Mouse (Mus musculus) layer of hippocampus, adult 11-12 months (tissue): Measurements from ENCODE around the gene Ncoa1.
"Not testable (repeated sequence)": the region's sequence is repeated elsewhere in the genome, so short reads cannot be mapped to it uniquely, and the experiment has no call there.

Experiments
- DNase-seq: peaks from one replicate; pipeline ENCODE4 v3.0.0; 2022; ENCODE audit warnings: low spot score

Gene Ncoa1

DNA sequence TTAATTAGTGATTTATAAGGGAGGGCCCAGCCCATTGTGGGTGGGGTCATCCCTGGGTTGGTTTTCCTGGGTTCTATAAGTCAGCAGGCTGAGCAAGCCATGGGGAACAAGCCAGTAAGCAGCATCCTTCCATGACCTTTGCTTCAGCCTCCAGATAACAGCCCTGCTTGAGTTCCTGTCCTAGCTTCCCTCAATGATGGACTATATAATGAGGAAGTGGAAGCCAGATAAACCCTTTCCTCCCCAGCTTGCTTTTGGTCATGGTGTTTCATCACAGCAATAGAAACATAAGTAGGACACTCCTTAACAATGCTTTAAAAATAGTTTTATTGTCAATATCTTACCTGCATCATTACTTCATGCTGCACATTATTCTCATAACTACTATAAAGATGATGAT is 163.2 kb downstream of the Ncoa1 start:
- DNase-seq, result no peak

DNA sequence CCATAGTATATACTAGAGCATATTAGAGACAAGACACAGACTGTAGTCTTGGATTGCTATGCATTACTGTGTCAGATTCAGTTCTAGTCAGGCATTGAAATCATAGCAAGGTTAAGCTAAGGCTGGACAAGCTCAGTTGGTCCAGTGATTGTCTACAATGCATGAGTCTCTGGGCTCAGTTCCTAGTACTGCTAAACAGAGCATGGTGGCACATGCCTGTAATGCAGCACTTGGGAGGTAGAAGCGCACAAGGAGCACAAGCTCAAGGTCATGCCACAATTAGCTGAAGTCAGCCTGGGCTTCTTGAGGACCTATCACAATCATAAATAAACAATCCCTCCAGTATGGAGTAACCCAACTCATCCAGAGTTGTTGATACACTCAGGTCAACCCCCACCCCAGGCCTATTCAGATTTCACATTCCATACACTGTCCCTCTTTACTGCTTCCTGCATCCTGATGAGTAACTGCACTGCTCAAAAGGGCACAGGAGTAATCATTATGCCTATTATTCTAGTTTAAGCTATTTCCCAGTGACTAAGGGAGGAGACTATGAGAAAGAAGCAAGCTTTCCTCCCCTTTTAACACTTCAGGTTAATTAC is 170.2 kb downstream of the Ncoa1 start:
- DNase-seq, result no peak

DNA sequence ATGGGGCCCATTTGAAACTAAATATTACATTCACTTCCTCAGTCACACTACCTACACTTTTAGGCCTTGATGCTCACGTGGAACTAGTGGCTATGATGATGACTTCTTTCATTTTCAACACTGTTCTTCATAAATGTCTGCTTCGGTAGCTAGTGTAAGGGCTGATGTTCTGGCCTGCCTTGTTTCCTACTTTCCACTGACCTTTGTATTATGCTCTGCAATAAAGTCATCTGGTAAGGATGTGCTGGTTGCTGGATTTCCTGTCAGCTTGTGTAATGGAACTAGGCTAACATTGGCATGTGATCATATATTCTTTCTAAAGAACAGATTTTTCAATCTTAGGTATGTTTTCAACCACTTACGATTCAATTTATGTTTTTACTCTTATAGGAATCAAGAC is 177.7 kb downstream of the Ncoa1 start:
- no peak for DNase-seq

GRCm38 (mm10) chr12:4298626-4299025 is 178.4 kb downstream of the Ncoa1 start:
- no peak for DNase-seq

DNA sequence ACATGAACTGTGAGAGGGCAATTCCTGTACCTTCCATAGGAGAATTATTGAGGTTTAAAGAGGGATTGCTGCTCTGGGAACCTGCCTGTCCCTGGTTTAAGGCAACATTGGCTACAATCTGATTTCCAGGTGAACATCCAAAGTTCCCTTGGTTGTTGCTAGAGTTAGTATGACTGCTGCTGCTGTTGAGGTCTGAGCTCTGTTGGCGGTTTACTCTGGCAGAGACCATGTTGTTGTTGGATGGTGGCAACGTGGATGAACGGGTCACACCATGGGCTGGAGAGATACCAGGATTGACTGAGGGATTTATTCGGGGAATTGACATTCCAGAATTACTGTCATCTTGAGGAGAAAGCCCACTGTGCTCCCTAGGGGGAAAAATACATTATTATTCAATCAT is 181.1 kb downstream of the Ncoa1 start:
- no peak for DNase-seq

GRCm38 (mm10) chr12:4295281-4295680 is 181.7 kb downstream of the Ncoa1 start:
- DNase-seq, result no peak

DNA sequence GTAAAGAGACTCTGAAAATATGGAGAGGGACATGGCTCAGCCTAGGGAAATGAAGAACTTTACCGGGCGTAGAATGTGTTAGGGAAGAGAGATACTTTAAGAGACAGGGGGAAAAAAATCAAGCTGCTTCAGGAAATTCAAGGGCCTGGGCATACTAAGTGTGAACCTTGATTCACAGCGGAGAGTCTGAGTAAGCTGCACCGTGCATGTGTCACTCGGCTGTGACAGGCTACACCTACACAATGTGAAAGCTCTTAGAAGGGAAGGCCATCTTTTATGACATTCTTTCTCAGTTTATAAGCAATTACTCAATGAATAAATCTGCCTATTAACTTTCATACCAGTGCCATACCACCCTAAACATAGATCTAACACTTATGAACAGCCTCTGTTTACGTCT is 183.2 kb downstream of the Ncoa1 start:
- no peak for DNase-seq

DNA sequence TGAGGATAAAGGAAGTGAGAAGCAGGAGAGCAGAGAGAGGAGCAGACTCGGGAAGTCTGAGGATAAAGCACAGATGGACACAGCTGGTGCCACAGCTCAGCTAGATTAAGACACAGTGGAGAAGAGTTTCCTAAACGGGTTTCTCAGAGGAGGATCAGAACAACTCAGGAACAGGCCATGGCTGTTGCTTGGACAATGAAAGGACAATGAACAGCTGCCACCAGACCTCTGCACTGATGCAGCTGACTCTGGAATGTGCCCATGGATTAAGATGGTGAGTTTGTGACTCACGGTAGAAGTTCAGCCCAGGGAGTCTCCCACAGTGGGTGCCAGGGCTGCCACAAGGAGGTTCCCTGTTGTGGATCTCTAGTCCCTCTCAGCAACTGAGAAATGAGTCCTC is 191.8 kb downstream of the Ncoa1 start:
- no peak for DNase-seq

GRCm38 (mm10) chr12:4279878-4280277 is 197.1 kb downstream of the Ncoa1 start:
- DNase-seq, result no peak

GRCm38 (mm10) chr12:4278978-4279755 is 197.8 kb downstream of the Ncoa1 start:
- no peak for DNase-seq

GRCm38 (mm10) chr12:4271078-4271477 is 205.9 kb downstream of the Ncoa1 start:
- peak; percentile 33 for DNase-seq

GRCm38 (mm10) chr12:4267765-4268164 is 209.2 kb downstream of the Ncoa1 start:
- no peak for DNase-seq

DNA sequence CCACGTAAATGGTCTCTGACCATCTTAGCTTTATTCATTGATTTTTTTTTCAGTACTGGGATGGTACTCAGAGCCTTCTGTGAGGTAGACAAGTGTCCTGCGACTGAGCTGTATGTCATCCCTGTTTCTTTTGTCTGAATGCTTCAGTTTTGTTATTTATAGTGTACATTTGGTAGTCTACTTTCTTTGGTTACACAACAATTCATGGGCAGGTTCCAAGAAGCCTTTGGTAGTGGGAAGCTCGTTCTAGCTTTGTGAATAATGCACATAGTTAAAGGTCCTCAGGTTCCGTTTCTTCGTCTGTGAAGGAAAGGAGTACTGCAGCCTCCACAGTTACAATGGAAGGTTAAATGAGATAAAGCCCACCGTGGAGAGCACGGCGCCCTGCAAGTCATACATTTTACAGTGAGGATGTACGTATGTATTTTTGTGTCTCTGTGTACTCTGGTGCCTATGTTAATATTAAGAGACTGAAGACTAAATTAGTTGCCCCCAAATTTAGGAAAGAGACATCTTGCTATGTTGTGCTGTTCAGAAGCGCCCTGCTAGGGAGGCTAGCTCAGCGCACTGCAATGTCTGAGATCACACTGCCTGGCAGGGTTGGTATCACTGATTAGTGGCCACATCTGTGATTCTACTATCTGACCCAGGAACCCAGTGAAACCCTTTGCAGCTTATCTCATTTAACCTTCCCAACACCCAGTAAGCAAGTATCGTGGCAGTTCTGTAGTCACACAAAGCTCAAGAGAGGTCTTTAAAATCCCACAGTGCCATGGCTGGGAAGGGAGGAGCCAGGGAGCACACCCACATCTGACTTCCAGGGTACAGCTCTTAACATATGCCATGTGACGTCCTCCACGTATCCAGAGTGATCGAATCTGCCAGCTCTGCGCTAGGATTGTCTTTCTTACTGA is 224.0 kb downstream of the Ncoa1 start:
- no peak for DNase-seq

DNA sequence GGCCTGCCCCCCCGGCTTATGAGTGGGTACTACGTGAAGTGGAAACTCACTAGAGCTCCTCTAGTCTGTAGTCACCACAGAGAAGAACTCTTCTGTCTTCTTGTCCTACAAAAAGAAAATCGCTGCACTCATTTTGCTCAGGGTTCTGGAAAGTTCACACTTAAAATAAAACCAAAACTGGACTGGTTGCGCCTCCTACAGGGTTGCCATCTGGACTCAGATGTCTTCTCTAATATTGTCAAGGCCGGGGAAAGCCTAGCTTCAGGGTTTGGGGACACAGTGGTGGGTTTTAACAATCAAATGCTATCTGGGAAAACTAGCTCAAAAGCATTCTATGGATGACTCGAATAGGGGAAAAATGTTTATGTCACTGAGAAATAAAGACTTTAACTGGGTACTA is 227.2 kb downstream of the Ncoa1 start:
- DNase-seq, result no peak

DNA sequence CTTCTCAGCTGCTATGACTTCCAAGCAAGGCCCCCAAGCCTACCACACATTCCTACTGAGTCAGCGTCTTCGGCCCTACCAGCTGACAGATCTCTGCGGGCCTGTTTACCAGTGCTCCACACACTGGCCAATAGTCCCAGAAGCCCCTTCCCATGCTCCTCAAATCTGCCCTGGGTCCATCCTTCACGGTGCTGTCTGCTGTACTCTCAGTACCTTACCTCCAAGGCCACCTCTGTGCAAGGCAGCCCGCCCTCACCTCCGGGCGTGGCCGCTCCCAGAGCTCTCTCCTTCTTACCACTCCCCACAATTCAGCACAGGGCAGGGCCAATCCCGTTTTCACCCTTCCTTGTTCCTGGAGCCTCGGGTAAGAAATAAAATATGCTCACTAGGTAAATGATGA is 231.2 kb downstream of the Ncoa1 start:
- no peak for DNase-seq

GRCm38 (mm10) chr12:4243805-4244204 is 233.2 kb downstream of the Ncoa1 start:
- no peak for DNase-seq

DNA sequence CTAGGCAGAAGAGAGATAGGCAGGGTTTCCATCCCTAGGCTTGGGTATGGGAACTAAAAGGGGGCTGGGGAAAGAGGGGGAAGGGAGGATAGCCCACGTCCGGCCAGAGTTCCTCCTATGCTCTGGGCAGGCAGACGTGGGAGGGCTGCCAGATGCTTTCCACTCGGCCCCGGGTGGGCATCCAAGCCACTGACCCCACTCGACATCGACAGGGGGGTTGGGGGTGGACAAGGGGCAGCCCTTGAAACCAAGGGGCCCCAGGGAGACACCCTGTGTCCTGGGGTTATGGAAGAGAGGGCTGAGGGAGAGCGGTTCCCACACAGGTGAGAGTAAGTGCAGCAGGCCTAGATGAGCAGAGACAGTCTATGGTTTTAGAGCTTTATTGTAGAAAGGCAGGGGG is 236.7 kb downstream of the Ncoa1 start:
- not testable (repeated sequence) for DNase-seq

- no peak for DNase-seq
Observed at GRCm38 (mm10) chr12:4237481-4237880, 239.5 kb downstream of the Ncoa1 start.

- DNase-seq, result peak; percentile 97
Observed at GRCm38 (mm10) chr12:4233572-4234508, 243.1 kb downstream of the Ncoa1 start, which contains the start of the genes Ptrhd1 and Cenpo. Gene Ptrhd1 (plus strand): TSS chr12:4234027. Gene Cenpo (minus strand): TSS chr12:4234294.

DNA sequence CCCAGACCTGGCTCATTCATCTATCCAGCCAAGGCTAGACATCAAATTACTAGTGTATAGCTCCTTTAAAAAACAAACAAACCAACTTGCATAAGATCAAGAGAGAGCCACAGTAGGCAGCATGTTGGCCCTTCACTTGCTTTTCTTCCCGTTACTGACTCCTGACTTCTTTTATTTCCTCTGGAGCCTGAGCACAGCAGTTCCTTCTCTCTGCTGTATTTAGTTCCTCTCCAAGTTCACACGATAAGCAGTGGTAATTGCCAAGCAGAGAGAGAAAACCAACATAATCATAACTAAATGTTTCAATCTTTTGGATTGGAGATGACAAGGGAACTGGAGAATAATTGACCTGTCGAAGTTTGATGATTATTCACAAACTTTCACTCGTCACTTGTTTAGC is 244.2 kb downstream of the Ncoa1 start:
- DNase-seq, result no peak

DNA sequence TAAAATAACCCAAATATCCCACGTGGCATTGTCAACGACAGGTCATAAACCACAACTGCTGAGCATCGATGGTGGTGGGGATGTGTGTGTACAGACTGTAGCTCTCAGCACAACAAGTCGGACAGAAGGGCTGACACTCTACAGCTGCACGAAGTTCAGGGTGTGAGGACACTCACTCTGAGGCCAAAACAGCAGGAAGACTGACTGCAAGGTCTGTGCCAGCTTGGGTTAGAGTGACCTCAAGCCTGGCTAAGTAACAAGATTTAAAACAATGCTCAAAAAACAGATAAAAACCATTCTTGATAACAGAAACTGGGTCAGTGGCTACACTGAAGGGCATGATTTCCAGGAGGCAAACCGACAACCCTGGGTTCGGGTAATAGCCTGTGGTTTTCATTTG is 246.8 kb downstream of the Ncoa1 start:
- DNase-seq, result no peak

DNA sequence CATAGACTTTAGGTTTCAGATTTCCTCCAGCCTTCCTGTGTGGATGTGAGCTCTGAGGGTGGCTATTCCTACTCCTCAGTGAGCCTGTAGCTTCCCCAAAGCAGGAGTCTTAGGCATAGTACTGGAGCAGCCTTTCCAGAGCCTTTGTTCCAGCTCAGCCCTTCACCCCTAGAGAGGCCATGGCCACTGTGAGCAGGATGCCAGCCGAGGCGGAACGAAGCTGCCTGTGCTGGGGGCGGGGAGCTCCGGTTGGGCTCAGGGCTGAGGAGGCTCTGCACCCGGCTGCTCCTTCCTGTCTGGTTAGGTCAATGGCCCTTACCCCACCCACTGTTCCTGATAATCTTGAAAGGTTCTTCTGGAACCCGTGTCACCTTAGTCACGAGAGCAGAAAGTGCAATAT is 264.1 kb downstream of the Ncoa1 start:
- DNase-seq, result no peak
